Mouse (Mus musculus) layer of hippocampus, postnatal 10 days (tissue): ENCODE results near the gene Wdr86. TPM values are rescaled to one million over a fixed set of nuclear protein-coding genes. Genes with fewer than 3 reads are reported as not detected.

ENCODE experiments used
- DNase-seq, 2 experiments: peaks; one replicate each; pipeline ENCODE4 v3.0.0; 2021; ENCODE audit warnings: low spot score in 2 of 2
- total RNA-seq, 2 experiments: library from RNA; stranded (reverse); gene quantifications; 2 replicates each; pipeline ENCODE4 v1.2.3; 2021

Wdr86 gene
- total RNA-seq, 2 experiments from 2014 or later, result 1.5 to 2.4 TPM

GRCm38 (mm10) chr5:24685366-24686093 lies 45.0 kb downstream of the Wdr86 start, which contains the start of gene Nub1:
Nub1 (plus strand) TSS chr5:24685532.
- DNase-seq, result peak; percentile 93 to 96

GRCm38 (mm10) chr5:24684578-24685365 lies 45.8 kb downstream of the Wdr86 start:
- peak; percentile 54 to 70 for DNase-seq

GRCm38 (mm10) chr5:24681436-24681835 lies 49.1 kb downstream of the Wdr86 start:
- DNase-seq, result no peak

GRCm38 (mm10) chr5:24674238-24674637 lies 56.3 kb downstream of the Wdr86 start:
- DNase-seq, result peak; percentile 88 to 91

Other genes with a start within 250 kb of the Wdr86 start
- gene Gbx1, start 203.5 kb downstream of the Wdr86 start, total RNA-seq, result not detected
- gene Asb10, start 189.7 kb downstream of the Wdr86 start, total RNA-seq, result under 1 TPM; 0.38 to 0.41 TPM
- gene 4931409K22Rik, start 173.9 kb downstream of the Wdr86 start, total RNA-seq, result not detected
- gene Abcf2, start 153.3 kb downstream of the Wdr86 start, total RNA-seq, result 10 to 100 TPM; 53.2 to 57.3 TPM
- 10 to 100 TPM; 54.6 to 64.1 TPM for gene Chpf2, start 144.0 kb downstream of the Wdr86 start, total RNA-seq
- 100 to 1,000 TPM; 136 to 148 TPM for gene Smarcd3, start 106.3 kb downstream of the Wdr86 start, total RNA-seq
- gene Nub1, start 45.2 kb downstream of the Wdr86 start, total RNA-seq, result 10 to 100 TPM; 71.7 to 75.3 TPM
- 1 to 10 TPM; 1.5 to 1.8 TPM for gene Crygn, start 27.3 kb upstream of the Wdr86 start, total RNA-seq
- 100 to 1,000 TPM; 120 to 122 TPM for gene Rheb, start 111.9 kb upstream of the Wdr86 start, total RNA-seq